Mouse (Mus musculus): ENCODE measurements at regions not wholly inside any gene's neighbourhood (a gene's known extent, or its start where the extent isn't known, plus 50 kb on each side); places are given as distances from the start of the nearest gene placed in this dataset.
A peak's percentile ranks its signal among the peaks of the same experiment; 100 is the strongest.

GRCm38 (mm10) chr19:42673133-42673532 lies 60.5 kb upstream of the Loxl4 start:
- DNase-seq, result peak in 1 of 2 experiments; percentile 23

GRCm38 (mm10) chr19:42669886-42670285 lies 57.3 kb upstream of the Loxl4 start:
- peak in 1 of 2 experiments; percentile 21 for DNase-seq

- peak in 1 of 2 experiments; percentile 19 for DNase-seq
Measured at GRCm38 (mm10) chr19:42668385-42669098, 55.9 kb upstream of the Loxl4 start.

- no peak for DNase-seq
Measured at GRCm38 (mm10) chr19:42666906-42667305, 54.3 kb upstream of the Loxl4 start.
